Mouse (Mus musculus) embryonic facial prominence, embryonic 15.5 days (tissue): ENCODE measurements at regions not wholly inside any gene's neighbourhood (a gene's known extent, or its start where the extent isn't known, plus 50 kb on each side); places are given as distances from the start of the nearest gene placed in this dataset.
"Not testable (repeated sequence)": the region's sequence is repeated elsewhere in the genome, so short reads cannot be mapped to it uniquely, and the experiment has no call there.

Source experiments
- ATAC-seq: fragments of 200-750 bp; cut with Nextera tagmentation; 2 replicates; pipeline ENCODE4 v1.8.0; 2017; ENCODE audit warnings: low read depth, moderate TSS enrichment; ENCODE audit not compliant: insufficient number of reproducible peaks, low FRiP score, low TSS enrichment
- H3K27ac ChIP-seq: fragments of 300-500 bp; sonication (generic); replicated peaks from 2 replicates; pipeline ENCODE4 v1.5.1; 2015; ENCODE audit warnings: mild to moderate bottlenecking, inconsistent platforms
- H3K27me3 ChIP-seq: fragments of 300-500 bp; sonication (generic); 2 replicates; pipeline ENCODE4 v1.6.1; 2015; ENCODE audit warnings: inconsistent platforms
- H3K36me3 ChIP-seq: fragments of 300-500 bp; sonication (generic); 2 replicates; pipeline ENCODE4 v1.6.1; 2015; ENCODE audit warnings: mild to moderate bottlenecking, inconsistent platforms
- H3K4me1 ChIP-seq: fragments of 300-500 bp; sonication (generic); 2 replicates; pipeline ENCODE4 v1.6.1; 2015; ENCODE audit warnings: inconsistent platforms
- H3K4me2 ChIP-seq: fragments of 300-500 bp; sonication (generic); replicated peaks from 2 replicates; pipeline ENCODE4 v1.6.1; 2015; ENCODE audit warnings: mild to moderate bottlenecking, inconsistent platforms
- H3K4me3 ChIP-seq: fragments of 300-500 bp; sonication (generic); replicated peaks from 2 replicates; pipeline ENCODE4 v1.5.1; 2015; ENCODE audit warnings: mild to moderate bottlenecking, inconsistent platforms
- H3K9ac ChIP-seq: fragments of 300-500 bp; sonication (generic); 2 replicates; pipeline ENCODE4 v1.6.1; 2015; ENCODE audit warnings: inconsistent platforms
- H3K9me3 ChIP-seq: fragments of 300-500 bp; sonication (generic); replicated peaks from 2 replicates; pipeline ENCODE4 v1.6.1; 2016; ENCODE audit warnings: inconsistent platforms
- WGBS: fragments of 180-500 bp; shearing (Covaris S2); methylation state at CpG from one replicate; pipeline ENCODE4 v1.1.7; 2015; 5-methylcytosine and 5-hydroxymethylcytosine counted together

DNA sequence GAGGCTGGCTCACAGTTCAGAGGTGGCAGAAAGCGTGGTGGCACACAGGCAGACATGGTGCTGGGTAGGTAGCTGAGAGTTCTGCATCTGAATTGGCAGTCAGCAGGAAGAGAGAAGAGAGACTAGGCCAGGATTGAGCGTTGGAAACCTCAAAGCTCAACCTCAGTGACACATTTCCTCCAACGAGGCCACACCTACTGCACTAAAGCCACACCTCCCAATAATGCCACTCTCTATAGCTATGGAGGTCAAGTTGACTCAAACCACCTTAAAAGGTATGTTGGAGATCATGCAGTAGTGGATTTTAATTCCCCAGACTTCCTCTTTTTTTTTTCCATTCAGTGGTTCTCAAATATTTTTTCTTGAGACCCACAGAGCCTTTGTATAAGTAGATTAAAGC, 57.1 kb downstream of the Ccdc54 start:
- Histone ChIP-seq H3K27me3 (no peaks in the 10 kb centered on the region), H3K27ac (no peak overlapping the region), H3K4me2 (no peak overlapping the region), H3K36me3 (no peaks in the 10 kb centered on the region), H3K9ac (no peak overlapping the region), H3K9me3 (no peaks in the 10 kb centered on the region), H3K4me3 (no peak overlapping the region), H3K4me1 (peaks cover 10% of the 10 kb centered on the region)
- no peak for ATAC-seq
- WGBS: 72% methylated on average over 3 of the region's 3 CpGs

DNA sequence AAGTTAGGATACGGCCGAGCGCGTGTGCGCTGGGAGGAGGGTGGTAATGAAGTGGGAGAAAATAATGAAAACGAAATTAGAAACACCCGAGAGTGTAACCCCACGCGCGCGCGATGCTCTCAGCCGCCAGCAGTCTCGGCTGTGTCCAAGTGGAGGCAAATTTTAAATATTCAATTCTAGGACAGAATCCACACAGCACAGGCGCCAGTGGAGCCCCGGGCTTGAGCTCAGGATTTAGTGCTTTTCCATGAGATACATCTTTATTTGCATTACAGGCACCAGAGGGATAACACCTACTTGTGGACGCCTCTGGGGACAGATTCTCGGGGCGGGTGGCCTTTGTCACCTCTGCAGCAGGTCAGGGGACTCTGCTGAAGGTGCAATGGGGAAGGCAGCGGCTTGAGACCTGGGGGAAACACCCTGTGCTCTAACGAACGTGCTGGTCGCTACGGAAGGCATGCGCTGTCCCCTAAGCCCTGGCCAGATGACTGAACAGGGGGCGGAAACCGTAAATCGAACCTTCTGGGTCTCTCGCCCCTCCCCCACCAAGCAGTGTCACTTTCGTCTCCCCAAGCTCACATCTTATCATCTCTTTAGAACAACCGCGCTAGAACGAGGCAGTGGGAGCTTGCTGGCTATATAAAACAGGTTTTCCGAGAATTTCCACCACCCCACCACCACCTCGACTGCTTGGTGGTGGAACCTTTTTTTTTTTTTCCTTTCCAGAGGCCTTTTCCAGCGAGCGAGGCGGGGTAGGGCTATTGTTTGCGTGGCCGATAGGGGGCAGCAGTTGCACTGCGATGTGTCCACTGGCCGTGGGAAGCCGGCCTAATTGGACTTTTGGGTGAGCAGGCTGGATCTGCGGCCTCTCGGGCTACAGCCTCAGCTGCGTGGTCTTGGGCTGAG, 61.2 kb downstream of the Ccdc54 start:
- peak overlapping the region; percentile 79 for H3K4me3 ChIP-seq
- peak overlapping the region; percentile 90 for H3K27ac ChIP-seq
- H3K4me2 ChIP-seq: peak overlapping the region; percentile 99
- H3K9ac ChIP-seq: peak overlapping the region; percentile 57
- H3K4me1 ChIP-seq: peaks cover 10% of the 10 kb centered on the region
- no peak for ATAC-seq
- no peaks in the 10 kb centered on the region for H3K36me3 ChIP-seq
- no peaks in the 10 kb centered on the region for H3K27me3 ChIP-seq
- under 1% methylated on average over 46 of the region's 46 CpGs for WGBS
- no peaks in the 10 kb centered on the region for H3K9me3 ChIP-seq

DNA sequence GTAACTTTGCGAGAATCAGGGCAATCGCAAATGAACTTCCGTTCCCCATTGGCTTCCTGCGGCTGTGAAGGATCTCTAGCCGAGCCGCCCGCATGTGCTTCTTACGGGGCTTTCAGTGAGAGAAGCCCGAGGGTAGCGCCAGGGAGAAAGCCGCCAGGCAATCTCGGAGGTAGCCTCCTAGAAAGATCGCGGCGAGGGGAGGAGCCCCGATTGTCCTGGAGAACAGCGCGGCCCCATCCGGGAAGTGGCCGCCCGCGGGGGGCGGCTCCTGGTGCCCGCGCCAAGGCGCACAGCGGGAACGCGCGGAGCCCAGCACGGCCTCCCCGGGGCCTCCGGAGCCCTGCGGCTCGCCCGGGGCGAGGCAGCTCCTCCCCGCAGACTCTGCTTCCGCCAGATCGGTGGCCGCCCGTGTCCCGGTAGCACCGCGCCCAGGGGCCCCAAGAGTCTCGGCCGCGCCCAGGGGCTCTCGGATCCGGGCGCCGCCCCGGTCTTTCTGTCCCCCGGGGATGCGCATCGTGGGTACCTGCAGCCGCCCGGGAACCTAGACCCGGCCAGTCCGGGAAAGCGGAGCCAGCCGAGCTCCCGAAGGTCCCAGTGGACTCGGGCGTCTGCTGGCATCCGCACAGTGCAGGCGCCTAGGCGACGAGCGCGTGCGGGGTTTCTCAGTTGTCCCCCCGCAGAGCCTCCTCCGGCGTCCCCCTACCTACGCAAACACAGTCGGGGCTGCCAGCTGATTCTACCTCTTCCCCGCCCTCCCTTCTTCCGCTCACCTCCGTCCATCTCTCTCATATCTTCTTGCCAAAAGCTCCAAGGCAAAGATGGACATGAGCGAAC, 62.1 kb downstream of the Ccdc54 start:
- H3K9me3 ChIP-seq: no peaks in the 10 kb centered on the region
- WGBS: under 1% methylated on average over 78 of the region's 81 CpGs
- peak overlapping the region; percentile 90 for H3K27ac ChIP-seq
- H3K4me1 ChIP-seq: peaks cover 10% of the 10 kb centered on the region
- peak overlapping the region; percentile 57 for H3K9ac ChIP-seq
- peak overlapping the region; percentile 99 for H3K4me2 ChIP-seq
- H3K4me3 ChIP-seq: peak overlapping the region; percentile 79
- ATAC-seq: peak; percentile 86
- H3K36me3 ChIP-seq: no peaks in the 10 kb centered on the region
- no peaks in the 10 kb centered on the region for H3K27me3 ChIP-seq

DNA sequence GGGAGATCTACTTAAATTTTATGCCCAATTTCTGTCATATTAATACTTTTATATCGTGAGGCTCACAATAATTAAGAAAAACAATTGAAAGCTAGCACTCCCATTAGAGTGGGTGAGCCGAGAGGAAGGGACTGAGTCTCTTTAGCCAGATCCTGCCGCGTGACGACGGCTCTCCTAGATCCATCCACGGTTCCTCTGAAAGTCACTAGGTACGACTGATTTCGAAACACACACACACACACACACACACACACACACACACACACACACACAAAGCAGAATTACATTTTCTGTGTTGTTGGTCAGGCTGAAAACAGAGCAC, 62.6 kb downstream of the Ccdc54 start:
- WGBS: under 1% methylated on average over 9 of the region's 9 CpGs
- Histone ChIP-seq H3K4me1 (peaks cover 10% of the 10 kb centered on the region), H3K36me3 (no peaks in the 10 kb centered on the region), H3K9me3 (no peaks in the 10 kb centered on the region), H3K4me3 (peak overlapping the region; percentile 79), H3K27ac (peak overlapping the region; percentile 90), H3K27me3 (no peaks in the 10 kb centered on the region), H3K9ac (peak overlapping the region; percentile 57), H3K4me2 (peak overlapping the region; percentile 99)
- ATAC-seq: no peak

DNA sequence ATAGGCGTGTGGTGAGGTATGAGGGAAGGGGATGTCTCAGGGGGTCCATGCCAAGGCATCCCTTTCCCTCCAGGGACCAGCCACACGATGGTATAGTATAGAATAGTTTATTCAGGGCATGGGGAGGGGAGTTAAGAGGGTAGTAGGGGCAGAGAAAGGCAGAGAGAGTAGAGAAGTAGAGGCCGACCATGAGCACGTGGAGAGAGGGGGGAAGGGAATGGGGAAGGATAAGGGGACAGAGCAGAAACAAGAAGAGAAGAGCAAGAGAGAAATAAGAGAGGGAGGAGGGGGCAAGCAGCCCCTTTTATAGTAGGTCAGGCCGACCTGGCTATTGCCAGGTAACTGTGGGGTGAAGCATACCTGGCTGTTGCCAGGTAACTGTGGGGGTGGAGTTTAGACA, 64.0 kb downstream of the Ccdc54 start:
- not testable (repeated sequence) for H3K4me2 ChIP-seq, H3K27me3 ChIP-seq, ATAC-seq, H3K9me3 ChIP-seq, H3K9ac ChIP-seq, H3K4me1 ChIP-seq, H3K4me3 ChIP-seq, H3K36me3 ChIP-seq, H3K27ac ChIP-seq
- WGBS: 80% methylated on average over 5 of the region's 5 CpGs

DNA sequence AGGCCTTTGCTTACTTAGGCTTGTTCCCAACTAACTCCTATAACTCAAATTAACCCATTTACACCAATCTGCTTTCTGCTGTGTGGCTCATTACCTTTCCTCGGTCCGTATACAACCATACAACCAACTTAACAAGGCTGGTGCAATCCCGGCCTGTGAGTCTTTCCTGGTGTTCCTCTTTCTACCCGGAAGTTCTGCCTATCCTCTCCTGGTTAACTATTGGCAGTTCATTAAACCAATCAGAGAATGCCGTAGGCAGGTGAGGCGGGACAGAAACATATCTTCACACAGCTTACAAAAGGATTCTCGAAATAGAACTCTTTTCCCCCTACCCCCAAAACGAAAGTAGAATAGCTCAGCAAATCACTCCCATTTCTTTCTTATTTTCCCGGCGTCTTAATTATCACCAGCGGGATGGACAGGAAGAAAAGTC, 65.0 kb downstream of the Ccdc54 start:
- WGBS: 90% methylated on average over 11 of the region's 11 CpGs
- Histone ChIP-seq H3K27me3 (no peaks in the 10 kb centered on the region), H3K9me3 (no peaks in the 10 kb centered on the region), H3K36me3 (no peaks in the 10 kb centered on the region), H3K4me1 (peaks cover 10% of the 10 kb centered on the region), H3K4me3 (no peak overlapping the region), H3K4me2 (no peak overlapping the region), H3K27ac (no peak overlapping the region), H3K9ac (no peak overlapping the region)
- ATAC-seq: no peak

DNA sequence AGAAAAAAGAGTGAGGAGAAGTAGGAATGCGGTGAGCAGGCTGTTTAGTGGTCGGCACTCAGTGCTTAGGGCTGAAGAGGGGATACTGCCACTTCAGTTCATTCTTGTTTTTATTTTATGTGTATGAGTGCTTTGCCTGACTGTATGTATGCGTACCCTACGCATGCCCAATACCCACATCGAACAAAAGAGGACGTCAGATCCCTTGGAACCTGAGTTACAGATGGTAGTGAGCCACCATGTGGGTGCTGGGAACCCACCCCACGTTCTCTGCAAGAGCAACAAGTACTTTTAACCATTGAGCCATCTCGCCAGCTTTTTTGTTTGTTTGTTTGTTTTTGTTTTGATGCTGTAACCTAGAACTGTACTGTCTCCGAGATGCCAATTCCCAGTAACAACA, 65.5 kb downstream of the Ccdc54 start:
- Histone ChIP-seq H3K27me3 (no peaks in the 10 kb centered on the region), H3K4me3 (no peak overlapping the region), H3K9ac (no peak overlapping the region), H3K36me3 (no peaks in the 10 kb centered on the region), H3K4me2 (no peak overlapping the region), H3K9me3 (no peaks in the 10 kb centered on the region), H3K27ac (no peak overlapping the region), H3K4me1 (peaks cover 9% of the 10 kb centered on the region)
- ATAC-seq: no peak
- WGBS: 88% methylated on average over 9 of the region's 9 CpGs

DNA sequence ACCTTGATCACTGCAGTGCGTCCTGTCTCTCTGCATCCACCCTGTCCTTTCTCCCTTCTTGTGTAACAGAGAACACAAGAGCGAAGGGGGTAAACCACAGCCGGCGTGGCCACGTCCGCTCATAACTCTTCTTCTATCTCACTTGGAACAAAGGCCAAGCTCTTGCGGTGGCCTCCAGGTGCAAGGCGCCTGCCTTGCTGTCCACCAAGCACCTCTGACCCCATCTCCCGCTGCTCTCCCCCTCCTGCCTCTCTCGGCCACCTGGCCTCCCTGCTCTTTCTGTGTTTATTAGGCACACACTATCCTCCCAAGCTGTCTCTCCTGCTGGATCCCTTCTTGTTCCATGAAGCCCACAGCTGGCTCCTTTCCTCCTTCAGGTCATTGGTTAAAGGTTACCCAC, 71.3 kb downstream of the Ccdc54 start:
- no peaks in the 10 kb centered on the region for H3K4me1 ChIP-seq
- no peak for ATAC-seq
- no peaks in the 10 kb centered on the region for H3K27me3 ChIP-seq
- H3K9me3 ChIP-seq: no peaks in the 10 kb centered on the region
- no peak overlapping the region for H3K4me3 ChIP-seq
- 76% methylated on average over 10 of the region's 10 CpGs for WGBS
- H3K36me3 ChIP-seq: no peaks in the 10 kb centered on the region
- no peak overlapping the region for H3K9ac ChIP-seq
- no peak overlapping the region for H3K4me2 ChIP-seq
- no peak overlapping the region for H3K27ac ChIP-seq

DNA sequence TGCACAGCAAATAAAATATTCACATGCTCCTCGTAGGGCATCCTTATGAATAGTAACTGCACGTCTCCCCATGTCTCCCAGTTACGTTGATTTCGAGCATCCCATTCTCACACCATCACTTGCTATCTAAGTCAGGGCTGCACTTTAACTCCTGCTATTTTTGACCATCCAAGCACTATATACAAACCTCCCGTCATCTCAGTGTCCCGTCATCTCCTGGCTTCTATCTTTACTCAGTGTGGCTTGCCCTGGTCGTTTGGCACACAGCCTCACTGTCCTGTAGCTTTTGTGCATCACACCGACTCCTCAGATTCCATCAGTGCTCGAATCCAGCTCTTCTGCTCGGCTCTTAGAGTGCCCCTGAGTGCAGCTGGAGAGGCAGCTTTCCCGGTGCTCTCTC, 74.4 kb downstream of the Ccdc54 start:
- Histone ChIP-seq H3K9ac (no peak overlapping the region), H3K27me3 (no peaks in the 10 kb centered on the region), H3K36me3 (no peaks in the 10 kb centered on the region), H3K4me2 (no peak overlapping the region), H3K4me1 (no peaks in the 10 kb centered on the region), H3K4me3 (no peak overlapping the region), H3K9me3 (no peaks in the 10 kb centered on the region), H3K27ac (no peak overlapping the region)
- ATAC-seq: no peak
- 77% methylated on average over 11 of the region's 11 CpGs for WGBS

DNA sequence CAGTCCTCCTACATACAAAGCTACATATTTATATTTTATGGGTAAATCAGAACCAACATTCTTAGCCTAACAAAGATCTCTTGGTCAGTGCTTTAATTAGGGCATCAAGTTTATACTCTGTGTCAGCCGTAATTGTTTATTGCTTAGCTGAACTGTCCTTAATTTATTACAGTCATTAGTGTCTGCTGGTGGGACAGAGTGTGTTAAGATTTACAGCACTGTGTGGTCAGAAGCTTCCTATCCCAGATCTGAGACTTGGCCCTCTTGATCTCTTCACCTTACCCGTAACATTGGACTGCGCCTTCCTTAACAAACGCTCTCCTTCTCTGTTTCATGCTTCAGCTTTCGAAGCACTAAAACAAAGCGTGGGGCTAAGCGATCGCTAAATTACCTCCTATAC, 75.9 kb downstream of the Ccdc54 start:
- H3K27me3 ChIP-seq: no peaks in the 10 kb centered on the region
- H3K27ac ChIP-seq: no peak overlapping the region
- no peak overlapping the region for H3K4me2 ChIP-seq
- no peak for ATAC-seq
- no peak overlapping the region for H3K9ac ChIP-seq
- 93% methylated on average over 8 of the region's 8 CpGs for WGBS
- no peak overlapping the region for H3K4me3 ChIP-seq
- H3K36me3 ChIP-seq: no peaks in the 10 kb centered on the region
- no peaks in the 10 kb centered on the region for H3K4me1 ChIP-seq
- no peaks in the 10 kb centered on the region for H3K9me3 ChIP-seq

DNA sequence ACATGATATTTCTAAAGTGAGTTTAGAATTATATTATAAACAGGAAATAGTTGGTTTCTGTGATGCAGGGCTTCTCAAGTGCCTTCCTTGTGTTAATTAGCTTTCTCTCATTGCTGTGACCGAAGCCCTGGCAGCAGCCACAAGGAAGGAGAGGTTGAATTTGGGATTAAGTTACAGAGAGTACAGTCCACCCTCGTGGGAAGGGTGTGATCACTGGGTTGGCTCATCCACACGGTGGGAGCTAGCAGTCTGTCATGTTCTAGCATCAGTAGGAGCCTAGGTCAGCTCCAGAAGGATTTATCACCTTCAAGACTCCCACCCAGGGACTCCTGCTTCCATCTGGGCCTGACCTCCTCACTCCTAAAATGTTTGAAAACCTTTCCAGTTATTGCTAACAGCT, 78.9 kb downstream of the Ccdc54 start:
- Histone ChIP-seq H3K36me3 (no peaks in the 10 kb centered on the region), H3K4me3 (no peak overlapping the region), H3K4me2 (no peak overlapping the region), H3K4me1 (no peaks in the 10 kb centered on the region), H3K9me3 (no peaks in the 10 kb centered on the region), H3K27ac (no peak overlapping the region), H3K27me3 (no peaks in the 10 kb centered on the region), H3K9ac (no peak overlapping the region)
- 29% methylated on average over 3 of the region's 3 CpGs for WGBS
- ATAC-seq: no peak
